Mouse (Mus musculus): ENCODE data around the gene Mgll.

- peak; percentile 59 for TF ChIP-seq CTCF (conservative IDR thresholded peaks at IDR 0.05; ENCODE audit: low read length)
- no peak for TF ChIP-seq POU5F1 (IDR thresholded peaks at IDR 0.05; ENCODE audit: borderline replicate concordance, low read length)
Measured at GRCm38 (mm10) chr6:88812886-88813285, 88.7 kb downstream of the Mgll start.
